In the genomic region with DNA sequence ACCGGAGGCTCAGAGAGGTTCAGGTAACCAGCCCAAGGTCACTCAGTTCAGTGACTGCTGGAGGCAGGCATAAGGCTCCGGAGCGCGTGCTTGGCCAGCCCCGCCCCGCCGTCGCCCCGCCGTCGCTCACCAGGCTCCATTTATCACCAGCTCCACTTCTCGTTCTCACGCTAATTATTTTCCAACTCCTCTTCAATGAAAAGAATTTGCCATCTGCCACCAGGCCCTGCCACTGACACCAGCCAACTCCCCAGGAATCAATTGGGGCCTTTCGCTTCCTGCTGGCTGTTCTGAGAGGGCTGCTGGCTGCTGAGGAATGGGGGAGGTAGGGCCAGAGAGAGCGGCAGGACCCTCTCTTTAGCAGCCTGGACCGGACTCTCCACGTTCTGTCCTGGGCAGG, we compare ENCODE assay signal across 9 mouse cellular contexts. TPM values are rescaled to one million over a fixed set of nuclear protein-coding genes. Genes with fewer than 3 reads are reported as not detected.
A peak's percentile ranks its signal among the peaks of the same experiment; 100 is the strongest.
DNase-seq lines count a peak whose midpoint lies in the region; ATAC-seq and TF ChIP-seq lines count a peak whose summit lies in the region.
"Had no signal": no experiment of that assay in that cellular context is flagged by ENCODE, and none has a peak within 500 bp of the region (broad histone marks: within the 10 kb centered on the region; RNA-seq: fewer than 3 reads in every experiment).

No protein-coding gene starts in this region.

- no peak overlapping the region for H3K9ac ChIP-seq in CH12.LX (ENCODE audit: insufficient read depth, low read depth)
- H3K9ac ChIP-seq in embryonic facial prominence, embryonic 15.5 days, result no peak overlapping the region
- peak overlapping the region; percentile 23; the same call in 1 of the 2 replicates for H3K9ac ChIP-seq in kidney, embryonic 15.5 days
- H3K9ac ChIP-seq in midbrain, embryonic 13.5 days (replicated peaks), result no peak overlapping the region

- in situ Hi-C loops in CH12.LX (cut with MboI; ENCODE audit: low pct_ligation_motif_present, low pct_unique_long_range_greater_than_20kb, low sequenced_read_pairs), result no loop called here

- WGBS in embryonic facial prominence, embryonic 15.5 days, result 10% methylated on average over 17 of the region's 17 CpGs
- 9% methylated on average over 17 of the region's 17 CpGs for WGBS in kidney, embryonic 15.5 days
- WGBS in midbrain, embryonic 13.5 days, result 2% methylated on average over 17 of the region's 17 CpGs

- H3K4me3 ChIP-seq in CH12.LX (replicated peaks in 1 of 3; ENCODE audit: low read depth in 2 of 3, low read length in 2 of 3, poor library complexity in 1 of 3), result peak overlapping the region in 1 of 3 experiments; percentile 30
- H3K4me3 ChIP-seq in embryonic facial prominence, embryonic 15.5 days (replicated peaks), result no peak overlapping the region
- no peak overlapping the region for H3K4me3 ChIP-seq in kidney, embryonic 15.5 days (replicated peaks)
- no peak overlapping the region for H3K4me3 ChIP-seq in midbrain, embryonic 13.5 days (replicated peaks)

- H3K4me1 ChIP-seq in CH12.LX (ENCODE audit: control insufficient read depth in 1 of 2, insufficient read depth in 2 of 2), result peaks cover 48 to 86% of the 10 kb centered on the region in 2 experiments
- peaks cover 54% of the 10 kb centered on the region for H3K4me1 ChIP-seq in embryonic facial prominence, embryonic 15.5 days
- H3K4me1 ChIP-seq in kidney, embryonic 15.5 days, result peaks cover 83% of the 10 kb centered on the region
- H3K4me1 ChIP-seq in midbrain, embryonic 13.5 days (replicated peaks), result peaks cover 47% of the 10 kb centered on the region

- H3K79me2 ChIP-seq in CH12.LX (replicated peaks; ENCODE audit: control insufficient read depth, extremely low read depth, insufficient read depth, poor library complexity, severe bottlenecking), result no peaks in the 10 kb centered on the region

- DNase-seq in CH12.LX (ENCODE audit: extremely low read depth), result peak; percentile 46
- DNase-seq in ES-CJ7 (ENCODE audit: low read depth, low spot score), result peak; percentile 31
- no peak for DNase-seq in thymus, postnatal 25 days
- no peak for DNase-seq in c-Kit-positive CD71-positive TER-119-positive erythroid progenitor cells, embryonic 14.5 days (ENCODE audit: low spot score)
- DNase-seq in testis, postnatal 14 days (ENCODE audit: low spot score), result no peak

- TF ChIP-seq RAD21 in CH12.LX (IDR thresholded peaks at IDR 0.05; ENCODE audit: low read depth, low read length), result no peak

- peak overlapping the region; percentile 40 for H3K4me2 ChIP-seq in CH12.LX (ENCODE audit: insufficient read depth, low read depth, poor library complexity, severe bottlenecking)
- peak overlapping the region; percentile 31 for H3K4me2 ChIP-seq in embryonic facial prominence, embryonic 15.5 days (replicated peaks)
- peak overlapping the region; percentile 38 for H3K4me2 ChIP-seq in kidney, embryonic 15.5 days
- H3K4me2 ChIP-seq in midbrain, embryonic 13.5 days (replicated peaks), result peak overlapping the region; percentile 17; the same call in 1 of the 2 replicates

- no peak overlapping the region for H3K27ac ChIP-seq in CH12.LX (ENCODE audit: insufficient read depth, low read depth)
- no peak overlapping the region for H3K27ac ChIP-seq in embryonic facial prominence, embryonic 15.5 days (replicated peaks)
- peak overlapping the region; percentile 90 for H3K27ac ChIP-seq in kidney, embryonic 15.5 days
- H3K27ac ChIP-seq in midbrain, embryonic 13.5 days, result peak overlapping the region; percentile 41; the same call in 1 of the 2 replicates

- H3K9me3 ChIP-seq in CH12.LX (replicated peaks; ENCODE audit: low read length), result no peaks in the 10 kb centered on the region
- H3K9me3 ChIP-seq in embryonic facial prominence, embryonic 15.5 days (replicated peaks), result no peaks in the 10 kb centered on the region
- no peaks in the 10 kb centered on the region for H3K9me3 ChIP-seq in kidney, embryonic 15.5 days (replicated peaks)
- H3K9me3 ChIP-seq in midbrain, embryonic 13.5 days, result no peaks in the 10 kb centered on the region

- peaks cover 15% of the 10 kb centered on the region for H3K27me3 ChIP-seq in CH12.LX (replicated peaks)
- H3K27me3 ChIP-seq in embryonic facial prominence, embryonic 15.5 days, result no peaks in the 10 kb centered on the region
- H3K27me3 ChIP-seq in kidney, embryonic 15.5 days, result no peaks in the 10 kb centered on the region
- 0 out of 2 replicates have a peak, but pooled peaks cover 18% of the 10 kb centered on the region for H3K27me3 ChIP-seq in midbrain, embryonic 13.5 days

- TF ChIP-seq EP300 in CH12.LX (IDR thresholded peaks at IDR 0.05; ENCODE audit: low read length), result no peak

- dilution Hi-C loops in CH12.LX (cut with MboI; ENCODE audit: extremely low pct_ligation_motif_present, extremely low pct_unique_long_range_greater_than_20kb, low sequenced_read_pairs), result no loop called here

- no peak for TF ChIP-seq CTCF in CH12.LX (conservative IDR thresholded peaks at IDR 0.05 in 1 of 2, IDR thresholded peaks at IDR 0.05 in 1 of 2; ENCODE audit: low read depth in 2 of 2, low read length in 2 of 2)

- no peaks in the 10 kb centered on the region for H3K36me3 ChIP-seq in CH12.LX (replicated peaks in 1 of 2; ENCODE audit: control insufficient read depth in 1 of 2, insufficient read depth in 1 of 2, low read length in 1 of 2)
- H3K36me3 ChIP-seq in embryonic facial prominence, embryonic 15.5 days, result no peaks in the 10 kb centered on the region
- no peaks in the 10 kb centered on the region for H3K36me3 ChIP-seq in kidney, embryonic 15.5 days
- no peaks in the 10 kb centered on the region for H3K36me3 ChIP-seq in midbrain, embryonic 13.5 days

- no peak for ATAC-seq in embryonic facial prominence, embryonic 15.5 days (ENCODE audit: insufficient number of reproducible peaks, low FRiP score, low TSS enrichment, low read depth)
- peak; percentile 31; the same call in 1 of the 2 replicates for ATAC-seq in kidney, embryonic 15.5 days (replicated peaks; ENCODE audit: low FRiP score)
- peak; percentile 51 for ATAC-seq in midbrain, embryonic 13.5 days

- no peak; the same call in 1 of the 2 replicates for TF ChIP-seq POLR2A in CH12.LX (IDR thresholded peaks at IDR 0.05; ENCODE audit: low read depth, low read length)

TF ChIP-seq in CH12.LX, 34 proteins besides CTCF, POLR2A, EP300 and RAD21:
- no peak for TF ChIP-seq PAX5 (IDR thresholded peaks at IDR 0.05; ENCODE audit: low read length)
- 0 out of 2 replicates have a peak, but pooled peaks have one; percentile 0 for TF ChIP-seq TCF12 (IDR thresholded peaks at IDR 0.05; ENCODE audit: low read depth, low read length)
- TF ChIP-seq ZMIZ1 (IDR thresholded peaks at IDR 0.05; ENCODE audit: low read depth, low read length), result 0 out of 2 replicates have a peak, but pooled peaks have one; percentile 25
- TF ChIP-seq RCOR1 (conservative IDR thresholded peaks at IDR 0.05; ENCODE audit: low read depth, low read length), result no peak

RNA-seq across cellular contexts. Expression of a gene that starts 27.3 kb away (rescaled TPM):
- total RNA-seq in CH12.LX (2012; rRNA removed), result 0.21 and 0.55 TPM in 2 replicates
- total RNA-seq in CH12.LX (2014; rRNA removed), result not detected in 2 replicates
- 0.12 and 0.21 TPM in 2 replicates for polyA plus RNA-seq in CH12.LX (2012; ENCODE audit: insufficient read length, low read depth)
- polyA plus RNA-seq in embryonic facial prominence, embryonic 15.5 days (2015; fragmentation: Nextera tagmentation; extraction: Ambion mirVana), result 2.8 and 3.5 TPM in 2 replicates
- 3.1 and 3.7 TPM in 2 replicates for polyA plus RNA-seq in kidney, embryonic 15.5 days (2015; fragmentation: Nextera tagmentation; extraction: Ambion mirVana)
- 5.1 and 5.3 TPM in 2 replicates for polyA plus RNA-seq in midbrain, embryonic 13.5 days (2015; fragmentation: Nextera tagmentation; extraction: Ambion mirVana)
- total RNA-seq: common myeloid progenitor, adult 5-6 weeks had no signal

RNA-seq across cellular contexts. Expression of a gene that starts 36.8 kb away (rescaled TPM):
- total RNA-seq in CH12.LX (2012; rRNA removed), result 0.04 and 0.13 TPM in 2 replicates
- not detected in 2 replicates for total RNA-seq in CH12.LX (2014; rRNA removed)
- 0.10 and 0.11 TPM in 2 replicates for polyA plus RNA-seq in CH12.LX (2012; ENCODE audit: insufficient read length, low read depth)
- polyA plus RNA-seq in embryonic facial prominence, embryonic 15.5 days (2015; fragmentation: Nextera tagmentation; extraction: Ambion mirVana), result 0.41 and 0.65 TPM in 2 replicates
- polyA plus RNA-seq in kidney, embryonic 15.5 days (2015; fragmentation: Nextera tagmentation; extraction: Ambion mirVana), result 3.3 and 4.2 TPM in 2 replicates
- polyA plus RNA-seq in midbrain, embryonic 13.5 days (2015; fragmentation: Nextera tagmentation; extraction: Ambion mirVana), result 0.58 and 0.77 TPM in 2 replicates

Comparison
In these comparisons a context has a peak if more than half of its experiments do, and no peak if none do; other contexts are left out.
1. DNase-seq: peak in CH12.LX (single experiment) and ES-CJ7 (single experiment); none in thymus, postnatal 25 days (single experiment), c-Kit-positive CD71-positive TER-119-positive erythroid progenitor cells, embryonic 14.5 days (single experiment) and testis, postnatal 14 days (single experiment).
2. H3K27ac ChIP-seq: peak in kidney, embryonic 15.5 days (single experiment) and midbrain, embryonic 13.5 days (single experiment); none in CH12.LX (single experiment) and embryonic facial prominence, embryonic 15.5 days (single experiment).
3. Peak in every context shown above with its lines, with median percentiles within 50 percentile points of each other: H3K4me2 ChIP-seq.